ENCODE assay signal across 1 mouse cellular context in genomic region chr1:180517390-180518054, GRCm38 (mm10).
TF ChIP-seq lines count a peak whose summit lies in the region.

No protein-coding gene starts in this region.

TF ChIP-seq in MEL, 35 proteins besides CTCF, POLR2A, EP300 and RAD21 (continued from another document):
- TF ChIP-seq USF1 (IDR thresholded peaks at IDR 0.05; ENCODE audit: low read depth, low read length) = no peak
- TF ChIP-seq GABPA (IDR thresholded peaks at IDR 0.05; ENCODE audit: low read depth, low read length) = no peak
- TF ChIP-seq MXI1 (IDR thresholded peaks at IDR 0.05; ENCODE audit: low read depth, low read length) = no peak
- no peak for TF ChIP-seq TAL1 (IDR thresholded peaks at IDR 0.05; ENCODE audit: low read length)
